Mouse (Mus musculus) heart, adult 2 months (tissue): ENCODE measurements around the gene Srsf12.

Experiments
- CTCF ChIP-seq: fragments of 200-600 bp; IDR thresholded peaks from 2 replicates; pipeline ENCODE4 v1.8.1; 2022; ENCODE audit warnings: antibody characterized with exemption, mild to moderate bottlenecking, moderate library complexity
- EP300 ChIP-seq: fragments of 200-500 bp; IDR thresholded peaks from 2 replicates; pipeline ENCODE4 v1.6.1; 2011; ENCODE audit warnings: low read depth, low read length, control low read depth; ENCODE audit not compliant: insufficient read depth

DNA sequence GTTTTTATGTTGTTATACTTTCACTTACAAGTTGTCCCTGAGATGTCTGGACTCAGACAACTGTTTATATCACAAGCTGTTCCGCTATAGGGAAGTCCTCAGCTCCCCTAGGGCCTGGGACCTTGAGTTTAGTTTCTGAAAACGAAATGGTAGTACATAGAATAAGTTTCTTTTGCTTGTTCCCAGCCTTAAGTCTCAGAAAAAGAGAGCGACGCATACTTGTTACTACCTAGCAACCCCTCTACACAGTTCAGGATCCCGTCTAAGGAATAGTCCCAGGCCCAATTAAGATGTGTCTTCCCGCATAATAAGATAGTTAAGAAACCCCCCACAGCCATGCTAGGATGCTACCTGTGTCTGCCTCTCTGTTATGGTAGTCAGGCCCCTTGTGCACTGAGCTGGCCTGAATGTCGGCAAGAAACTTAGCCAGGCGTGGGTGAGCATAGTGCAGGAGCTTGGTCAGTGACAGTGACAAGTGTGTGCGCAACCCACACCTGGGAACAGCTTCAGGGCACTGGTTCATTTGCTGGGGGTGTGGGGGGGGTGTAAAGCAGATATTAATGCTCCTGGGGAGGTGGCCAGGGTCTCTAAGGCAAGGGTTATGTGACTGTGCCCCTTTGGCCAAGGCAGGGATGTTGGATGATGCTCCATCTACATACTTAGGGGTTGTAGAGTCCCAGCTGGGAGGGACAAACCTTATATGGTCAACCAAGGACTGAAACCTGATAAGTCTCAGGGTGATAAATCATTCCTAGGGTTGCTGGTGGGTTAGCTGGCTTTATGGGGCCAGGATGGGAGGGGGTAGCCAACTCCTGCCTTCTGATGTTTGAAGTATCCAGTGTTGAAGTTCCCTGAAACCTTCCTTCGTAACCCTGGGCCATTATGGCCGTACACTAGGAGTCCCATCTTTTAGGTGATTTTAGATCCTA lies 61.9 kb downstream of the Srsf12 start:
- TF ChIP-seq CTCF (no peak), EP300 (no peak)
